9 mouse cellular contexts compared by ENCODE assay signal in genomic region chr15:93089347-93089746, GRCm38 (mm10).
DNase-seq lines count a peak whose midpoint lies in the region; ATAC-seq and TF ChIP-seq lines count a peak whose summit lies in the region.
"Had no signal": no experiment of that assay in that cellular context is flagged by ENCODE, and none has a peak within 500 bp of the region (broad histone marks: within the 10 kb centered on the region; RNA-seq: fewer than 3 reads in every experiment).

No protein-coding gene starts in this region.

- no peak overlapping the region for H3K4me2 ChIP-seq in hindbrain, postnatal 0 days (ENCODE audit: low read depth, low read length)
- no peak overlapping the region for H3K4me2 ChIP-seq in hindbrain, embryonic 16.5 days (ENCODE audit: low read length)
- H3K4me2 ChIP-seq in embryonic facial prominence, embryonic 11.5 days (ENCODE audit: low read depth, low read length), result no peak overlapping the region

- no peak for ATAC-seq in hindbrain, postnatal 0 days
- ATAC-seq in hindbrain, embryonic 16.5 days, result no peak
- no peak for ATAC-seq in embryonic facial prominence, embryonic 11.5 days (replicated peaks; ENCODE audit: insufficient number of reproducible peaks, low FRiP score, low TSS enrichment, low read depth)

- H3K9me3 ChIP-seq in hindbrain, postnatal 0 days (ENCODE audit: low read length), result no peaks in the 10 kb centered on the region
- H3K9me3 ChIP-seq in hindbrain, embryonic 16.5 days (ENCODE audit: control insufficient read depth, low read length), result no peaks in the 10 kb centered on the region
- H3K9me3 ChIP-seq in embryonic facial prominence, embryonic 11.5 days (replicated peaks; ENCODE audit: control insufficient read depth, low read length), result no peaks in the 10 kb centered on the region

- peak; percentile 70 for TF ChIP-seq CTCF in hindbrain, postnatal 0 days (IDR thresholded peaks at IDR 0.05; ENCODE audit: low read depth)
- TF ChIP-seq CTCF in kidney, adult 2 months (conservative IDR thresholded peaks at IDR 0.05; ENCODE audit: insufficient read depth, insufficient read length, low read depth, low read length), result peak; percentile 61

- H3K9ac ChIP-seq in hindbrain, postnatal 0 days (replicated peaks; ENCODE audit: low read length), result no peak overlapping the region
- H3K9ac ChIP-seq in hindbrain, embryonic 16.5 days (ENCODE audit: low read depth, low read length), result no peak overlapping the region
- H3K9ac ChIP-seq in embryonic facial prominence, embryonic 11.5 days (replicated peaks; ENCODE audit: low read length), result no peak overlapping the region

- H3K27me3 ChIP-seq in hindbrain, postnatal 0 days (ENCODE audit: insufficient read depth, low read length), result no peaks in the 10 kb centered on the region
- H3K27me3 ChIP-seq in hindbrain, embryonic 16.5 days (replicated peaks; ENCODE audit: control insufficient read depth, insufficient read depth, low read length), result no peaks in the 10 kb centered on the region
- no peaks in the 10 kb centered on the region for H3K27me3 ChIP-seq in embryonic facial prominence, embryonic 11.5 days (ENCODE audit: control insufficient read depth, insufficient read depth, low read length)
- H3K27me3 ChIP-seq in kidney, adult 2 months (replicated peaks; ENCODE audit: control insufficient read depth, insufficient read depth, low read length), result no peaks in the 10 kb centered on the region

- no peak for TF ChIP-seq POLR2A in kidney, adult 2 months (IDR thresholded peaks at IDR 0.05; ENCODE audit: low read depth, low read length)

- intact Hi-C loops in left cerebral cortex, postnatal 4 days (cut with DNase I), result no loop called here

- 24% methylated on average over 13 of the region's 13 CpGs for WGBS in hindbrain, postnatal 0 days
- 25% methylated on average over 13 of the region's 13 CpGs for WGBS in hindbrain, embryonic 16.5 days
- WGBS in embryonic facial prominence, embryonic 11.5 days, result 26% methylated on average over 13 of the region's 13 CpGs
- 24% methylated on average over 13 of the region's 13 CpGs for whole genome bisulfite sequencing in kidney, adult 2 months

- no peaks in the 10 kb centered on the region; the same call in 1 of the 2 replicates for H3K4me1 ChIP-seq in hindbrain, postnatal 0 days (ENCODE audit: insufficient read depth, low read length)
- peaks cover 3% of the 10 kb centered on the region; the same call in 1 of the 2 replicates for H3K4me1 ChIP-seq in hindbrain, embryonic 16.5 days (ENCODE audit: control insufficient read depth, insufficient read depth, low read depth, low read length)
- no peaks in the 10 kb centered on the region for H3K4me1 ChIP-seq in embryonic facial prominence, embryonic 11.5 days (ENCODE audit: control insufficient read depth, insufficient read depth, low read length)
- H3K4me1 ChIP-seq in kidney, adult 2 months (ENCODE audit: control insufficient read depth, insufficient read depth, low read length), result no peaks in the 10 kb centered on the region

- no peak overlapping the region for H3K4me3 ChIP-seq in hindbrain, postnatal 0 days (ENCODE audit: low read length)
- no peak overlapping the region for H3K4me3 ChIP-seq in hindbrain, embryonic 16.5 days (ENCODE audit: low read length)
- no peak overlapping the region for H3K4me3 ChIP-seq in embryonic facial prominence, embryonic 11.5 days (ENCODE audit: low read depth, low read length)
- H3K4me3 ChIP-seq in kidney, adult 2 months (ENCODE audit: insufficient read depth, low read depth, low read length), result no peak overlapping the region

- DNase-seq in hindbrain, postnatal 0 days (ENCODE audit: low spot score), result peak; percentile 52
- DNase-seq in adrenal gland, postnatal 4 days (ENCODE audit: low spot score in 2 of 2), result peak; percentile 18 to 38
- DNase-seq in embryonic facial prominence, embryonic 11.5 days (ENCODE audit: low spot score), result peak; percentile 54
- DNase-seq in kidney, adult 2 months, result peak; percentile 26
- peak; percentile 70 for DNase-seq in left cerebral cortex, postnatal 4 days
- DNase-seq in retina, adult 2 months (ENCODE audit: low read depth, low spot score), result peak; percentile 0
- DNase-seq in thymus, postnatal 4 days, result peak; percentile 81

- no peaks in the 10 kb centered on the region for H3K36me3 ChIP-seq in hindbrain, postnatal 0 days (ENCODE audit: insufficient read depth, low read length)
- H3K36me3 ChIP-seq in hindbrain, embryonic 16.5 days (ENCODE audit: control insufficient read depth, insufficient read depth, low read length), result no peaks in the 10 kb centered on the region
- no peaks in the 10 kb centered on the region for H3K36me3 ChIP-seq in embryonic facial prominence, embryonic 11.5 days (replicated peaks; ENCODE audit: control insufficient read depth, insufficient read depth, low read depth, low read length)
- H3K36me3 ChIP-seq in kidney, adult 2 months (ENCODE audit: control insufficient read depth, insufficient read depth, low read length), result no peaks in the 10 kb centered on the region

- no peak overlapping the region for H3K27ac ChIP-seq in hindbrain, postnatal 0 days
- no peak overlapping the region for H3K27ac ChIP-seq in hindbrain, embryonic 16.5 days (ENCODE audit: low read depth, low read length)
- no peak overlapping the region for H3K27ac ChIP-seq in embryonic facial prominence, embryonic 11.5 days (replicated peaks; ENCODE audit: low read depth, low read length)
- no peak overlapping the region for H3K27ac ChIP-seq in kidney, adult 2 months (ENCODE audit: insufficient read depth, low read depth, low read length)
- H3K27ac ChIP-seq: macrophage had no signal

Comparison
In these comparisons a context has a peak if more than half of its experiments do, and no peak if none do; other contexts are left out.
1. DNase-seq: peak in every context shown above with its lines; median percentile 81 in thymus, postnatal 4 days; 70 in left cerebral cortex, postnatal 4 days; 54 in embryonic facial prominence, embryonic 11.5 days; 52 in hindbrain, postnatal 0 days; 28 in adrenal gland, postnatal 4 days; 26 in kidney, adult 2 months; 0 in retina, adult 2 months.